Mouse (Mus musculus) cerebellum, adult 11-12 months (tissue): ENCODE data around the gene 4932411N23Rik.
"Not testable (repeated sequence)": the region's sequence is repeated elsewhere in the genome, so short reads cannot be mapped to it uniquely, and the experiment has no call there.

ENCODE experiments used
- DNase-seq: peaks from one replicate; pipeline ENCODE4 v3.0.0; 2022

The 4932411N23Rik gene

GRCm38 (mm10) chrX:126815768-126816167 lies at the start of gene 4932411N23Rik:
4932411N23Rik (minus strand) TSS chrX:126815868.
- DNase-seq = no peak

- DNase-seq = no peak
Measured at GRCm38 (mm10) chrX:126779895-126780294, 35.8 kb downstream of the 4932411N23Rik start.

GRCm38 (mm10) chrX:126777643-126778042 lies 38.0 kb downstream of the 4932411N23Rik start:
- DNase-seq = not testable (repeated sequence)

- DNase-seq = not testable (repeated sequence)
Measured at GRCm38 (mm10) chrX:126774846-126775245, 40.8 kb downstream of the 4932411N23Rik start.

- DNase-seq = not testable (repeated sequence)
Measured at GRCm38 (mm10) chrX:126773511-126773910, 42.2 kb downstream of the 4932411N23Rik start.
